Comparison of ENCODE assay signal across 11 mouse cellular contexts in the genomic region with DNA sequence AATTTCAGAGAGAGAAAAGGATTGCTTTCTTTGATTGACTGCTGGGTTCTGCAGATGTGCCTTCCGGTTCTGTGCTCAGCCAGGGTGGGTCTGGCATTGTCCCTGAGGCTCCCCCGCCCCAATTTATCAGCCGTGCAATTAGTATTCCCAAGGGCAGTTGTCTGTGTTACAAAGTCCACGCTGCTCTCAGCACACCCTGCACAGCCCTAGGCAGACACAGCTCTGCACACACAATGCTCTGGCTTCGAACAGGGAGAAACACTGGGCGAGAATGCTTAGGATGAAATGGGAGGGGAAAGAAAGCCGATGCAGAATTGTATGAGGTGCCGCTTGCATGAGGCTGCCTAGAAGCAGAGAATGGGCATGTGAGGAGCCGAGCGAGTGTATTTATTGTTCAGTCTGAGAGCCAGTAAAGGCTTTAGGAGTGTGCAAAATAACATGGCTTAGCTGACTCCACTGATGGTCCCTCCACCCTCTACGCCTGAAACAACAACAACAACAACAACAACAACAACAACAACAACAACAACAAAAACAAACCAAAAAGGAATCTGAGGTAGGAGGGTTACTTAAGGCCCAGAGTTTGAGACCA. TPM values are rescaled to one million over a fixed set of nuclear protein-coding genes. Genes with fewer than 3 reads are reported as not detected.
A peak's percentile ranks its signal among the peaks of the same experiment; 100 is the strongest.
DNase-seq lines count a peak whose midpoint lies in the region; ATAC-seq and TF ChIP-seq lines count a peak whose summit lies in the region.
"Had no signal": no experiment of that assay in that cellular context is flagged by ENCODE, and none has a peak within 500 bp of the region (broad histone marks: within the 10 kb centered on the region; RNA-seq: fewer than 3 reads in every experiment).

No protein-coding gene starts in this region.

- H3K9ac ChIP-seq in hindbrain, embryonic 13.5 days: peak overlapping the region; percentile 58; the same call in 1 of the 2 replicates
- H3K9ac ChIP-seq in midbrain, postnatal 0 days (replicated peaks; ENCODE audit: low read length, poor library complexity, severe bottlenecking): 0 out of 2 replicates have a peak overlapping the region, but pooled peaks have one; percentile 50
- H3K9ac ChIP-seq: heart, embryonic 12.5 days had no signal

- peaks cover 27% of the 10 kb centered on the region for H3K4me1 ChIP-seq in hindbrain, embryonic 13.5 days (replicated peaks)
- H3K4me1 ChIP-seq in midbrain, postnatal 0 days (ENCODE audit: insufficient read depth, low read length): 0 out of 2 replicates have a peak, but pooled peaks cover 5% of the 10 kb centered on the region
- H3K4me1 ChIP-seq: megakaryocyte, embryonic 14.5 days had no signal

- DNase-seq in cerebellum, postnatal 10 days: peak; percentile 57 to 60
- no peak for DNase-seq in cerebellum, adult 11-12 months
- peak; percentile 76 for DNase-seq in embryo, embryonic 11 days
- DNase-seq in midbrain, postnatal 0 days (ENCODE audit: low spot score): peak; percentile 73
- no peak for DNase-seq in gastrocnemius, postnatal 10 days
- DNase-seq in Muller cell, postnatal 12 days (ENCODE audit: inconsistent ontology term): no peak
- no peak for DNase-seq in cerebellum, postnatal 36 days
- DNase-seq: kidney, postnatal 14 days had no signal

- H3K36me3 ChIP-seq in hindbrain, embryonic 13.5 days: no peaks in the 10 kb centered on the region
- no peaks in the 10 kb centered on the region for H3K36me3 ChIP-seq in midbrain, postnatal 0 days (ENCODE audit: insufficient read depth, low read length)
- H3K36me3 ChIP-seq: heart, embryonic 12.5 days had no signal

- TF ChIP-seq CTCF in midbrain, postnatal 0 days (IDR thresholded peaks at IDR 0.05): no peak

- WGBS in hindbrain, embryonic 13.5 days: 19% methylated on average over 11 of the region's 11 CpGs
- 11% methylated on average over 11 of the region's 11 CpGs for WGBS in midbrain, postnatal 0 days

- ATAC-seq in hindbrain, embryonic 13.5 days (ENCODE audit: low FRiP score): peak; percentile 90
- ATAC-seq in midbrain, postnatal 0 days (ENCODE audit: low FRiP score): peak; percentile 85

- H3K27me3 ChIP-seq in hindbrain, embryonic 13.5 days: no peaks in the 10 kb centered on the region
- H3K27me3 ChIP-seq in midbrain, postnatal 0 days (ENCODE audit: insufficient read depth, low read length): no peaks in the 10 kb centered on the region
- H3K27me3 ChIP-seq: heart, embryonic 12.5 days had no signal

- no peak overlapping the region for H3K4me3 ChIP-seq in hindbrain, embryonic 13.5 days
- H3K4me3 ChIP-seq in midbrain, postnatal 0 days (ENCODE audit: low read depth, low read length): no peak overlapping the region
- H3K4me3 ChIP-seq: heart, embryonic 12.5 days; megakaryocyte, embryonic 14.5 days had no signal

- H3K4me2 ChIP-seq in hindbrain, embryonic 13.5 days: peak overlapping the region; percentile 25
- H3K4me2 ChIP-seq in midbrain, postnatal 0 days (ENCODE audit: low read depth, low read length, poor library complexity, severe bottlenecking): no peak overlapping the region
- H3K4me2 ChIP-seq: heart, embryonic 12.5 days had no signal

- no peaks in the 10 kb centered on the region for H3K9me3 ChIP-seq in hindbrain, embryonic 13.5 days
- no peaks in the 10 kb centered on the region for H3K9me3 ChIP-seq in midbrain, postnatal 0 days (ENCODE audit: low read length)
- H3K9me3 ChIP-seq: heart, embryonic 12.5 days; megakaryocyte, embryonic 14.5 days had no signal

- peak overlapping the region; percentile 97 for H3K27ac ChIP-seq in hindbrain, embryonic 13.5 days
- H3K27ac ChIP-seq in midbrain, postnatal 0 days (ENCODE audit: low read depth, low read length): peak overlapping the region; percentile 88

RNA-seq across cellular contexts. Expression of a gene that starts 42.2 kb away (rescaled TPM):
- 35.6 and 41.1 TPM in 2 replicates for polyA plus RNA-seq in hindbrain, embryonic 13.5 days (2015; fragmentation: Nextera tagmentation; extraction: Ambion mirVana)
- 81.8 and 108 TPM in 2 replicates for total RNA-seq in midbrain, postnatal 0 days (2014; rRNA removed)
- 24.2 and 31.6 TPM in 2 replicates for polyA plus RNA-seq in midbrain, postnatal 0 days (2015; fragmentation: Nextera tagmentation; extraction: Ambion mirVana)
- total RNA-seq in gastrocnemius, postnatal 10 days (2021): 10 to 100 TPM; 35.9 to 56.3 TPM

Comparison
In these comparisons a context has a peak if more than half of its experiments do, and no peak if none do; other contexts are left out.
1. DNase-seq: peak in cerebellum, postnatal 10 days (2 of 2), embryo, embryonic 11 days (single experiment) and midbrain, postnatal 0 days (single experiment); none in cerebellum, adult 11-12 months (single experiment), gastrocnemius, postnatal 10 days (single experiment), Muller cell, postnatal 12 days (single experiment) and cerebellum, postnatal 36 days (0 of 2).